Mouse (Mus musculus): ENCODE measurements around the gene Cdca3.
"Not testable (repeated sequence)": the region's sequence is repeated elsewhere in the genome, so short reads cannot be mapped to it uniquely, and the experiment has no call there.

- TF ChIP-seq CHD2 (IDR thresholded peaks at IDR 0.05; ENCODE audit: low read depth, low read length); MAFK (IDR thresholded peaks at IDR 0.05; ENCODE audit: insufficient read depth, low read depth, low read length); ZNF384 (IDR thresholded peaks at IDR 0.05; ENCODE audit: low read depth, low read length): not testable (repeated sequence)
Measured at GRCm38 (mm10) chr6:124810566-124811402, 18.6 kb upstream of the Cdca3 start.

Measured in ES-E14 (cell line).